Mouse (Mus musculus): ENCODE measurements around the gene Klrb1f. TPM values are rescaled to one million over a fixed set of nuclear protein-coding genes. Genes with fewer than 3 reads are reported as not detected.

Gene Klrb1f
- polyA plus RNA-seq, 1 experiment = not detected

Other genes with a start within 250 kb of the Klrb1f start
- not detected for gene Gm44511, start 219.6 kb upstream of the Klrb1f start, polyA plus RNA-seq (2012; fragmentation: generic; extraction: Trizol)
- gene Klrb1b, start 219.6 kb upstream of the Klrb1f start, polyA plus RNA-seq (2012; fragmentation: generic; extraction: Trizol) = not detected
- gene Clec2i, start 158.3 kb upstream of the Klrb1f start, polyA plus RNA-seq (2012; fragmentation: generic; extraction: Trizol) = not detected
- gene BC035044, start 154.8 kb upstream of the Klrb1f start, polyA plus RNA-seq (2012; fragmentation: generic; extraction: Trizol) = not detected
- gene Clec2g, start 111.5 kb upstream of the Klrb1f start, polyA plus RNA-seq (2012; fragmentation: generic; extraction: Trizol) = not detected
- gene Clec2e, start 55.0 kb downstream of the Klrb1f start, polyA plus RNA-seq (2012; fragmentation: generic; extraction: Trizol) = not detected
- gene Clec2d, start 134.7 kb downstream of the Klrb1f start, polyA plus RNA-seq (2012; fragmentation: generic; extraction: Trizol) = 19.7 TPM
- gene Cd69, start 229.5 kb downstream of the Klrb1f start, polyA plus RNA-seq (2012; fragmentation: generic; extraction: Trizol) = 0.23 TPM

Data from myocyte (in vitro differentiated cells).